Mouse (Mus musculus): Measurements from ENCODE around the gene Adamtsl3. TPM values are rescaled to one million over a fixed set of nuclear protein-coding genes. Genes with fewer than 3 reads are reported as not detected.

The Adamtsl3 gene
- polyA plus RNA-seq (2015; fragmentation: Nextera tagmentation; extraction: Ambion mirVana), result 0.54 and 0.63 TPM in 2 replicates

GRCm38 (mm10) chr7:82335211-82336121 lies at the start of gene Adamtsl3:
Gene Adamtsl3 (plus strand): TSS chr7:82335694.
- no peaks in the 10 kb centered on the region for H3K36me3 ChIP-seq
- H3K4me2 ChIP-seq (replicated peaks), result peak within 1 kb of the TSS; percentile 93
- peak; percentile 61 for ATAC-seq
- H3K4me3 ChIP-seq (replicated peaks), result peak within 1 kb of the TSS; percentile 50
- peaks cover 15% of the 10 kb centered on the region for H3K4me1 ChIP-seq (replicated peaks)
- peaks cover 41% of the 10 kb centered on the region for H3K27me3 ChIP-seq (replicated peaks)
- 0 out of 2 replicates have a peak within 1 kb of the TSS, but pooled peaks have one; percentile 4 for H3K9ac ChIP-seq
- WGBS, result under 1% methylated on average over 94 of the region's 95 CpGs
- H3K27ac ChIP-seq, result no peak within 1 kb of the TSS
- H3K9me3 ChIP-seq, result no peaks in the 10 kb centered on the region

GRCm38 (mm10) chr7:82287242-82287641 lies 48.3 kb upstream of the Adamtsl3 start:
- H3K27me3 ChIP-seq (replicated peaks), result no peaks in the 10 kb centered on the region
- no peaks in the 10 kb centered on the region for H3K36me3 ChIP-seq
- H3K9me3 ChIP-seq, result no peaks in the 10 kb centered on the region
- H3K4me3 ChIP-seq (replicated peaks), result no peak overlapping the region
- H3K4me1 ChIP-seq (replicated peaks), result no peaks in the 10 kb centered on the region
- WGBS, result 84% methylated on average over 2 of the region's 2 CpGs
- ATAC-seq, result no peak
- no peak overlapping the region for H3K27ac ChIP-seq
- H3K4me2 ChIP-seq (replicated peaks), result no peak overlapping the region
- no peak overlapping the region for H3K9ac ChIP-seq

- Histone ChIP-seq H3K9ac (no peak overlapping the region), H3K4me1 (replicated peaks) (peaks cover 7% of the 10 kb centered on the region), H3K4me2 (replicated peaks) (no peak overlapping the region), H3K27ac (no peak overlapping the region), H3K27me3 (replicated peaks) (no peaks in the 10 kb centered on the region), H3K36me3 (no peaks in the 10 kb centered on the region), H3K9me3 (no peaks in the 10 kb centered on the region), H3K4me3 (replicated peaks) (no peak overlapping the region)
- ATAC-seq, result no peak
- WGBS, result 62% methylated on average over 7 of the region's 7 CpGs
Observed at GRCm38 (mm10) chr7:82293441-82293840, 42.1 kb upstream of the Adamtsl3 start.

DNA sequence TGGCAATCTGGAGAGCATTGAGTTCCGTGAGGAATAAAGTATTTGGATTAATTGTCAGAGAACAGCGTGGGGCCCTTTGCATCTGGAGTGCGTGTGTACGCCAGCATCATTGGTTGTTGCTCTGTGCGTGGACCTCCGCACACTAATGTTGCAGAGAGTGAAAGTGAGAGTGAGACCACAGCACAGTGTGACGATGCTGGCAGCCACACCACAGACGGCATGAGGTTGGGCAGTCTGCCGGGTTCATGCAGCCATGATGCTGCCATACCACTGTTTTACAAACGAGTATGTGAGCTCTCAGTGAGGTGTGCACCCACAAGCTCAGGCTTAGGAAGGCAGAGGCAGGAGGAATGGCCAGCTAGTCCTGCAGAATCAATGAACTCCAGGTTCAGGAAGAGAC lies 41.4 kb upstream of the Adamtsl3 start:
- Histone ChIP-seq H3K9ac (no peak overlapping the region), H3K4me2 (replicated peaks) (no peak overlapping the region), H3K36me3 (no peaks in the 10 kb centered on the region), H3K4me1 (replicated peaks) (peaks cover 7% of the 10 kb centered on the region), H3K27me3 (replicated peaks) (no peaks in the 10 kb centered on the region), H3K9me3 (no peaks in the 10 kb centered on the region), H3K4me3 (replicated peaks) (no peak overlapping the region), H3K27ac (no peak overlapping the region)
- no peak for ATAC-seq
- WGBS, result 71% methylated on average over 10 of the region's 10 CpGs

- no peaks in the 10 kb centered on the region for H3K27me3 ChIP-seq (replicated peaks)
- H3K9ac ChIP-seq, result no peak overlapping the region
- no peaks in the 10 kb centered on the region for H3K36me3 ChIP-seq
- H3K4me3 ChIP-seq (replicated peaks), result no peak overlapping the region
- H3K27ac ChIP-seq, result no peak overlapping the region
- H3K4me2 ChIP-seq (replicated peaks), result no peak overlapping the region
- peaks cover 7% of the 10 kb centered on the region for H3K4me1 ChIP-seq (replicated peaks)
- no peaks in the 10 kb centered on the region for H3K9me3 ChIP-seq
- 67% methylated on average over 2 of the region's 2 CpGs for WGBS
- no peak for ATAC-seq
Observed at GRCm38 (mm10) chr7:82294611-82295010, 40.9 kb upstream of the Adamtsl3 start.

DNA sequence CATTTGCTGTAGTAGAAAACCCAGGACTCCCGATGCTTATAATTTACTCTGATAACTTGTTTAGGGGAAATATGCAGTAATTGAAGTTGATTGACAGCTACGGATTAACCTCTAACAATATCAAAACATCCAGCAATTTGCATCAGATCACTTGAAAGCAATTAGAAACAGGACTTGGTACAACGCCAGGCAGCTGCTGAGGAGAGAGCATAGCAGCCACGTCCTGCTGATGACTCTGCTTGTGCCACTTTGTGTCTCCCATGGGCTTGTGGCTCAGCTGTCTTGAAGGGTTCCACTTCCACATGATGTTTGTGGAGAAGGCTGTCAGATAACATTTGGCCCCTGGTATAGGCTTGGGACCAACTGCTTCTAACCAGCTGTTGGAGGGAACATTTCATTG lies 27.1 kb upstream of the Adamtsl3 start:
- H3K36me3 ChIP-seq, result no peaks in the 10 kb centered on the region
- WGBS, result 74% methylated on average over 4 of the region's 4 CpGs
- H3K9me3 ChIP-seq, result no peaks in the 10 kb centered on the region
- no peak overlapping the region for H3K9ac ChIP-seq
- H3K4me2 ChIP-seq (replicated peaks), result no peak overlapping the region
- H3K4me3 ChIP-seq (replicated peaks), result no peak overlapping the region
- H3K27ac ChIP-seq, result no peak overlapping the region
- no peaks in the 10 kb centered on the region for H3K27me3 ChIP-seq (replicated peaks)
- ATAC-seq, result no peak
- H3K4me1 ChIP-seq (replicated peaks), result no peaks in the 10 kb centered on the region

- Histone ChIP-seq H3K4me3 (replicated peaks) (no peak overlapping the region), H3K4me2 (replicated peaks) (no peak overlapping the region), H3K9ac (no peak overlapping the region), H3K4me1 (replicated peaks) (no peaks in the 10 kb centered on the region), H3K27me3 (replicated peaks) (no peaks in the 10 kb centered on the region), H3K36me3 (no peaks in the 10 kb centered on the region), H3K27ac (no peak overlapping the region), H3K9me3 (no peaks in the 10 kb centered on the region)
- ATAC-seq, result no peak
- WGBS, result 90% methylated on average over 12 of the region's 12 CpGs
Observed at GRCm38 (mm10) chr7:82318515-82318914, 17.0 kb upstream of the Adamtsl3 start.

- ATAC-seq, result no peak
- 49% methylated on average over 1 of the region's 1 CpGs for WGBS
- no peaks in the 10 kb centered on the region for H3K27me3 ChIP-seq (replicated peaks)
- H3K27ac ChIP-seq, result no peak overlapping the region
- no peaks in the 10 kb centered on the region for H3K36me3 ChIP-seq
- H3K4me1 ChIP-seq (replicated peaks), result no peaks in the 10 kb centered on the region
- H3K9me3 ChIP-seq, result no peaks in the 10 kb centered on the region
- H3K9ac ChIP-seq, result no peak overlapping the region
- H3K4me2 ChIP-seq (replicated peaks), result no peak overlapping the region
- H3K4me3 ChIP-seq (replicated peaks), result no peak overlapping the region
Observed at GRCm38 (mm10) chr7:82326616-82327015, 8.9 kb upstream of the Adamtsl3 start.

DNA sequence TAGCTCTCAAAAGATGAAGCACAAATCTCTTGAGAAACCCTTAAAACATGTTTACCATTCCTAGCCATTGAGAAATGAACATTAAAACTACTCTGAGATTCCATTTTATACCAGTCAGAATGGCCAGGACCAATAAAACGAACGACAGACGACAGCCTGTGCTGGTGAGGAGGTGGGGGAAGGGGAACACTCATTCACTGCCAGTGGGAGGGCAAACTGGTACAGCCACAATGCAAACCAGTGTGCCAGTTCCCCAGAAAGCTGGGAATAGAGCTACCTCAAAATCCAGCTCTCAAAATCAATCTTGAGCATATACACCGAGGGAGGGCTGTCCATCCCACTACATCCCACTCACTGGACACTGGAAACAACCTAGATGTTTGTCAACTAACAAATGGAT lies 8.3 kb upstream of the Adamtsl3 start:
- Histone ChIP-seq H3K27me3 (replicated peaks) (no peaks in the 10 kb centered on the region), H3K4me3 (replicated peaks) (no peak overlapping the region), H3K9me3 (no peaks in the 10 kb centered on the region), H3K4me2 (replicated peaks) (no peak overlapping the region), H3K4me1 (replicated peaks) (no peaks in the 10 kb centered on the region), H3K36me3 (no peaks in the 10 kb centered on the region), H3K9ac (no peak overlapping the region), H3K27ac (no peak overlapping the region)
- ATAC-seq, result no peak
- WGBS, result 48% methylated on average over 4 of the region's 4 CpGs

GRCm38 (mm10) chr7:82327881-82328280 lies 7.6 kb upstream of the Adamtsl3 start:
- no peak for ATAC-seq
- Histone ChIP-seq H3K36me3 (no peaks in the 10 kb centered on the region), H3K9me3 (no peaks in the 10 kb centered on the region), H3K4me3 (replicated peaks) (no peak overlapping the region), H3K27ac (no peak overlapping the region), H3K27me3 (replicated peaks) (no peaks in the 10 kb centered on the region), H3K9ac (no peak overlapping the region), H3K4me2 (replicated peaks) (no peak overlapping the region), H3K4me1 (replicated peaks) (no peaks in the 10 kb centered on the region)
- WGBS, result 65% methylated on average over 5 of the region's 5 CpGs

GRCm38 (mm10) chr7:82329831-82330230 lies 5.7 kb upstream of the Adamtsl3 start:
- no peak for ATAC-seq
- 65% methylated on average over 4 of the region's 4 CpGs for WGBS
- no peak overlapping the region for H3K9ac ChIP-seq

GRCm38 (mm10) chr7:82330860-82331259 lies 4.6 kb upstream of the Adamtsl3 start:
- no peak overlapping the region for H3K4me2 ChIP-seq (replicated peaks)
- peaks cover 24% of the 10 kb centered on the region for H3K27me3 ChIP-seq (replicated peaks)
- no peaks in the 10 kb centered on the region for H3K9me3 ChIP-seq
- no peak overlapping the region for H3K27ac ChIP-seq
- 65% methylated on average over 6 of the region's 6 CpGs for WGBS
- no peak for ATAC-seq
- H3K4me1 ChIP-seq (replicated peaks), result peaks cover 8% of the 10 kb centered on the region; the same call in 1 of the 2 replicates
- no peak overlapping the region for H3K4me3 ChIP-seq (replicated peaks)
- H3K9ac ChIP-seq, result no peak overlapping the region
- H3K36me3 ChIP-seq, result no peaks in the 10 kb centered on the region

More at GRCm38 (mm10) chr7:82329831-82330230, 5.7 kb upstream of the Adamtsl3 start:
- no peak overlapping the region for H3K4me2 ChIP-seq (replicated peaks)
- H3K27me3 ChIP-seq (replicated peaks), result peaks cover 14% of the 10 kb centered on the region
- no peak overlapping the region for H3K27ac ChIP-seq
- no peaks in the 10 kb centered on the region for H3K9me3 ChIP-seq
- H3K36me3 ChIP-seq, result no peaks in the 10 kb centered on the region
- no peak overlapping the region for H3K4me3 ChIP-seq (replicated peaks)
- no peaks in the 10 kb centered on the region for H3K4me1 ChIP-seq (replicated peaks)

DNA sequence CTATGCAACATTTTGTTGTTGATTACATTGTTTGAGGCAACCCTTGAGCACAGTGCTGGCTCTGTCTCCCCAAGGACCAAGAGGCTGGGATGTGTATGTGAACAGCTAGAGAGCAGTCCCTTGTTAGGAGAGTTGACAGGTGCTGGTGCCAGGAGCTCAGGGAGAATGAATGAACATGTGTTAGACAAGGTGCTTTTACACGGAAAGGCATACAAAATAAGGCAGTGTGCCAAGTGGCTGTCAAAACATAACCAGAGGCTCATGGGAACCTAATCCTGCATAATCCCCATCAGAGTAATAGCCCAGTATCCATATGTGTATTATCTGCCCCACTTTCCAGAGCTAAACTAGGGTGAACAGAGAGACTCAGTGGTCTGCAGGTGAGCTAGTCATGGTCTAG lies 1.5 kb upstream of the Adamtsl3 start:
- H3K36me3 ChIP-seq, result no peaks in the 10 kb centered on the region
- H3K9me3 ChIP-seq, result no peaks in the 10 kb centered on the region
- 60% methylated on average over 1 of the region's 1 CpGs for WGBS
- H3K27ac ChIP-seq, result no peak overlapping the region
- H3K4me3 ChIP-seq (replicated peaks), result no peak overlapping the region
- peaks cover 41% of the 10 kb centered on the region for H3K27me3 ChIP-seq (replicated peaks)
- no peak for ATAC-seq
- H3K4me1 ChIP-seq (replicated peaks), result peaks cover 15% of the 10 kb centered on the region
- H3K4me2 ChIP-seq (replicated peaks), result no peak overlapping the region
- H3K9ac ChIP-seq, result no peak overlapping the region

Measured in intestine, embryonic 15.5 days (tissue).